In genomic region chr7:38186861-38187260, GRCm38 (mm10) we compare ENCODE assay signal across 16 mouse cellular contexts. TPM values are rescaled to one million over a fixed set of nuclear protein-coding genes. Genes with fewer than 3 reads are reported as not detected.
DNase-seq lines count a peak whose midpoint lies in the region; ATAC-seq and TF ChIP-seq lines count a peak whose summit lies in the region.
"Had no signal": no experiment of that assay in that cellular context is flagged by ENCODE, and none has a peak within 500 bp of the region (broad histone marks: within the 10 kb centered on the region; RNA-seq: fewer than 3 reads in every experiment).

No protein-coding gene starts in this region.

- 20% methylated on average over 4 of the region's 4 CpGs for WGBS in spleen, adult 2 months
- 22% methylated on average over 4 of the region's 4 CpGs for WGBS in liver, embryonic 13.5 days (ENCODE audit: insufficient replicate concordance)
- WGBS in intestine, embryonic 15.5 days: 63% methylated on average over 4 of the region's 4 CpGs

- no peak overlapping the region for H3K4me2 ChIP-seq in liver, embryonic 13.5 days
- no peak overlapping the region for H3K4me2 ChIP-seq in intestine, embryonic 15.5 days (replicated peaks)
- H3K4me2 ChIP-seq: hindbrain, embryonic 13.5 days; limb, embryonic 13.5 days had no signal

- no peak for TF ChIP-seq POLR2A in spleen, adult 2 months (IDR thresholded peaks at IDR 0.05; ENCODE audit: low read depth, low read length)

- no peaks in the 10 kb centered on the region for H3K9me3 ChIP-seq in liver, embryonic 13.5 days (replicated peaks)
- no peaks in the 10 kb centered on the region for H3K9me3 ChIP-seq in intestine, embryonic 15.5 days
- H3K9me3 ChIP-seq: hindbrain, embryonic 13.5 days; limb, embryonic 13.5 days had no signal

- TF ChIP-seq CTCF in spleen, adult 2 months (IDR thresholded peaks at IDR 0.05; ENCODE audit: extremely low read depth, insufficient read depth, insufficient read length, insufficient replicate concordance): no peak

- H3K4me1 ChIP-seq in spleen, adult 2 months (ENCODE audit: control insufficient read depth, insufficient read depth, insufficient read length): peaks cover 36% of the 10 kb centered on the region
- H3K4me1 ChIP-seq in liver, embryonic 13.5 days (replicated peaks): peaks cover 38% of the 10 kb centered on the region
- peaks cover 15% of the 10 kb centered on the region for H3K4me1 ChIP-seq in intestine, embryonic 15.5 days (replicated peaks)

- H3K36me3 ChIP-seq in spleen, adult 2 months (ENCODE audit: control insufficient read depth, insufficient read depth, low read length): no peaks in the 10 kb centered on the region
- peaks cover 6% of the 10 kb centered on the region; the same call in 1 of the 2 replicates for H3K36me3 ChIP-seq in liver, embryonic 13.5 days
- no peaks in the 10 kb centered on the region for H3K36me3 ChIP-seq in intestine, embryonic 15.5 days

- peak overlapping the region; percentile 51 for H3K27ac ChIP-seq in spleen, adult 2 months (ENCODE audit: insufficient read depth, low read length)
- 0 out of 2 replicates have a peak overlapping the region, but pooled peaks have one; percentile 40 for H3K27ac ChIP-seq in liver, embryonic 13.5 days
- no peak overlapping the region for H3K27ac ChIP-seq in intestine, embryonic 15.5 days
- H3K27ac ChIP-seq: hindbrain, embryonic 13.5 days; limb, embryonic 13.5 days had no signal

- ATAC-seq in liver, embryonic 13.5 days (ENCODE audit: low read depth): no peak
- no peak for ATAC-seq in erythroid progenitor cell, adult 5-6 weeks (replicated peaks; ENCODE audit: low FRiP score, poor library complexity, severe bottlenecking)
- no peak for ATAC-seq in intestine, embryonic 15.5 days
- ATAC-seq: forebrain, embryonic 16.5 days had no signal

- peak in 1 of 2 experiments; percentile 15 for DNase-seq in spleen, adult 2 months (ENCODE audit: low read depth in 1 of 2, low spot score in 2 of 2)
- no peak for DNase-seq in spleen, adult 12 weeks (ENCODE audit: low spot score)
- no peak for DNase-seq in liver, embryonic 13.5 days
- peak; percentile 36 to 52 for DNase-seq in thymus, adult 18-20 months
- no peak for DNase-seq in layer of hippocampus, adult 9-11 months
- DNase-seq: adrenal gland, postnatal 36 days; cerebellum, adult 18-20 months; gastrocnemius, postnatal 36 days; kidney, adult 18-20 months; kidney, postnatal 4 days; lung, postnatal 14 days had no signal

- H3K4me3 ChIP-seq in spleen, adult 2 months (ENCODE audit: extremely low read depth, insufficient read depth, insufficient read length): no peak overlapping the region
- no peak overlapping the region for H3K4me3 ChIP-seq in liver, embryonic 13.5 days (replicated peaks)
- H3K4me3 ChIP-seq in intestine, embryonic 15.5 days (replicated peaks): no peak overlapping the region
- H3K4me3 ChIP-seq: hindbrain, embryonic 13.5 days; limb, embryonic 13.5 days had no signal

- no peaks in the 10 kb centered on the region for H3K27me3 ChIP-seq in spleen, adult 2 months (ENCODE audit: control insufficient read depth, insufficient read depth, low read length)
- no peaks in the 10 kb centered on the region for H3K27me3 ChIP-seq in liver, embryonic 13.5 days
- no peaks in the 10 kb centered on the region for H3K27me3 ChIP-seq in intestine, embryonic 15.5 days (replicated peaks)
- H3K27me3 ChIP-seq: hindbrain, embryonic 13.5 days; limb, embryonic 13.5 days had no signal

- no peak overlapping the region for H3K9ac ChIP-seq in liver, embryonic 13.5 days
- no peak overlapping the region for H3K9ac ChIP-seq in intestine, embryonic 15.5 days
- H3K9ac ChIP-seq: hindbrain, embryonic 13.5 days; limb, embryonic 13.5 days had no signal

RNA-seq across cellular contexts. Expression of gene 1600014C10Rik, which starts 3.8 kb away (rescaled TPM):
- polyA plus RNA-seq in spleen, adult 2 months (2012; rRNA removed): 14.1 and 19.5 TPM in 2 replicates
- polyA plus RNA-seq in liver, embryonic 13.5 days (2015; fragmentation: Nextera tagmentation; extraction: Ambion mirVana): 8.7 and 9.0 TPM in 2 replicates
- 2.9 and 3.2 TPM in 2 replicates for total RNA-seq in erythroid progenitor cell, adult 5-6 weeks (2015; ENCODE audit: low replicate concordance)
- total RNA-seq in erythroid progenitor cell, adult 5-6 weeks (2017; ENCODE audit: low replicate concordance): 3.3 and 3.6 TPM in 2 replicates
- polyA plus RNA-seq in intestine, embryonic 15.5 days (2015; fragmentation: Nextera tagmentation; extraction: Ambion mirVana): 13.5 and 13.9 TPM in 2 replicates

RNA-seq across cellular contexts. Expression of gene Plekhf1, which starts 41.0 kb away (rescaled TPM):
- 1.6 TPM in 2 replicates for polyA plus RNA-seq in spleen, adult 2 months (2012; rRNA removed)
- 0.44 and 0.46 TPM in 2 replicates for polyA plus RNA-seq in liver, embryonic 13.5 days (2015; fragmentation: Nextera tagmentation; extraction: Ambion mirVana)
- not detected in 2 replicates for total RNA-seq in erythroid progenitor cell, adult 5-6 weeks (2015; ENCODE audit: low replicate concordance)
- 0.13 TPM in 1 of 2 replicates, not detected in the other for total RNA-seq in erythroid progenitor cell, adult 5-6 weeks (2017; ENCODE audit: low replicate concordance)
- 3.3 TPM in 2 replicates for polyA plus RNA-seq in intestine, embryonic 15.5 days (2015; fragmentation: Nextera tagmentation; extraction: Ambion mirVana)

Comparison
In these comparisons a context has a peak if more than half of its experiments do, and no peak if none do; other contexts are left out.
1. DNase-seq: peak in thymus, adult 18-20 months (2 of 2); none in spleen, adult 12 weeks (single experiment), liver, embryonic 13.5 days (single experiment) and layer of hippocampus, adult 9-11 months (single experiment).